Mouse (Mus musculus) mesoderm, embryonic 11.5 days (tissue): ENCODE measurements around the gene Mrm3.

Source experiments
- DNase-seq: peaks from one replicate; pipeline ENCODE4 v3.0.0-alpha.2; 2012; ENCODE audit warnings: low read depth, low spot score

Gene Mrm3

GRCm38 (mm10) chr11:76288645-76289044 lies 45.1 kb downstream of the Mrm3 start:
- no peak for DNase-seq

GRCm38 (mm10) chr11:76290367-76290766 lies 46.9 kb downstream of the Mrm3 start:
- peak; percentile 71 for DNase-seq

DNA sequence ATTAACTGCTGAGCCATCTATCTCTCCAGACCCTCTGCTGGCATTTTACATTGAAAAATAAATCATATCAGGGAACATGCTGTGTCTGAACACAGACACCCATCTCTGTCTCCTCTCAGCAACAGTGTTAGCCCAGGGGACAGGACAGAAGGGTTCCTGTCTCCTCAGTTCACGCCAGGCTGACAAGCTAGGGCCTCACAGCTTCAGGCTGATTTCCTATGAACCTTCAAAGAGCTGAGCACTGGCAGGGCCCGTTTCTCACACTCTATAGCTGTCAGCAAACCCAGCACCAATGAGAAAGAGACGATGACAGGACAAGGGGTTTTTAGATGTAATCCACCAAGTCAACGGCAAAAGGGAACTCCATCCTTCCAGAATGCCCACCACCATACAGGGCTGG lies 48.4 kb downstream of the Mrm3 start:
- no peak for DNase-seq

GRCm38 (mm10) chr11:76292398-76292797 lies 48.9 kb downstream of the Mrm3 start:
- no peak for DNase-seq

DNA sequence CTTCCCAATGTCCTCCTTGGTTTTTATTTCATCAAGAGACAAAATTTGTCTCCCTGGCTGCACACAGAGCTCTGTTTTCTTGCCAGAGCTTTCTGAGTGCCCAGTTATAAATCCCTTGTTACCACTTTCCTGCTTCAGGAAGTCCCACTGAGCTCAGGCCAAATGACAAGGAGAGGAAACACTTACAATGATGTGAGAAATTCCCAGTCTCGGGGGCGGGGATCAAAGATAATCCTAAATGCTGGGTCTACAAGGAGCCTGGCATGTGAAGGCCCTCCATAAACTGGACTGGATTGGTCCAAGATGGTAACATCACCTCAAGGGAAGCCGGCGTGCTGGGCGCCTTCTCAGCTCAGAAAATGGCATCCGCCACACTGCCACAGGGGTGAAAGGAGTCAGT lies 49.3 kb downstream of the Mrm3 start:
- DNase-seq = no peak

DNA sequence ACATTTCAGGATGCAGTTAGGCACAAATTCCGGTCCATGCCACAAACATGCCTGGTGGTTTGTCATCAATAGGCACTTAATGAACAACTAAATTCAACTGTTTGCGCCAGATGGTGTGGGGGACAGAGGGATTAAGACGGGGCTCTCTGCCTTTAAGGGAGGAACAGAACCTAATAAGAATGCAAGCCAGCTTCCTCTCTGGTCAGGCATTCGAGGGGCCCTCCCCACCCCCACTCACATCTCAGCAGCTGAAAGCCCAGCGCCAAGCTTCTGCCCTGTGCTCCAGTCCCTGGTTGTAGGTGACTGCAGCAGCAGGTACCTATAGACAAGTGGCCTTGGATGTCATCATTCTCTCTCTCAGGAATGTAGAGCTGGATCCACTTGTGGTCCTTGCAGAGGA lies 50.6 kb downstream of the Mrm3 start:
- DNase-seq = no peak

DNA sequence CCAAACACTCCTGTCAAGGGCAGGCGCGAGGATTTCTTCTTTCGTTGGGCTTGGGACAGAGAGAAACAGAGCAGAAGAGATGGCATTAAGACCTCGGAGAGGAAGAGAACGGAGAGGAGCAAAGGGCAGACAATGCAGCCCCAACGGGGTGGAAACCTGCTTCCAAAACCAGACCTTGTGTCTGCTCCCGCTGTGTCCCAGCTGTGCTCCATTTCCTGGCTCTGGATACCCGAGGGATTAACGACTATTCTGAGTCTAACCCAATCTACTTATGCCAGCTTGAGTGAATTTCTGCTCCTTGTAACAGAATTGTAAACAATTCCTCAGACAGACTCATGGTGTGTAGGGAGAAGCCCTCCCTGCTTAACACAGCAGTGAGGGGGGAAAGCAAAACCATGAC lies 51.3 kb downstream of the Mrm3 start:
- DNase-seq = no peak

- no peak for DNase-seq
These were observed 53.7 kb downstream of the Mrm3 start for GRCm38 (mm10) chr11:76297252-76297651.

DNA sequence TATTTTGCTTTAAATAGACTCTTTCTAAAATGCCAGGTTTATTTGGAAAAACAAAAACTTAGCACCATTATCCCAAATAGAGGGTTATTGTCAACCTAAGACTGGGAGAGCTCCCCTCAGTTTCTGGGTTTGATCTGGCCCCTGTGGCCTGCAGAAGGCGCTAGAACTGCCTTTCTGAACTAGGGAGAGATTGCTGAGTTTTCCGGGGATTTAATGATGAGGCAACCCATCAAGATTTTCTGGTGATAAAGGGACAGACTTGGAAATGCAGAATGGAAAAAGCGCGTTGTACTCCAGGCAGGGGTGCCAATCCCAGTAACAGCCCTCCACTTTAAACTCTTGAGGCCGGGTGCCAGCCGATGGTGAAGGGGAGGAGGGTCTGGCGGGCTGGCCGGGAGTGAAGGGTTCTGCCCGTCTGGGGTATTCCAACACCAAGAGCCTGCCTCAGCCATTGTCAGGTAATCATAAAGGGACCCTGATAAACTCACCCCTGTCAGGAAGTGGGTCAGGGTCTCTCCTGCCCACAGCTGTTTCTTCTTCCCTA lies 55.0 kb downstream of the Mrm3 start:
- DNase-seq = no peak
